Mouse (Mus musculus) midbrain, embryonic 11.5 days (tissue): ENCODE data around the gene Tet2. TPM values are rescaled to one million over a fixed set of nuclear protein-coding genes. Genes with fewer than 3 reads are reported as not detected.

Experiments used
- ATAC-seq: fragments of 200-750 bp; cut with Nextera tagmentation; 2 replicates; pipeline ENCODE4 v1.8.0; 2017; ENCODE audit warnings: moderate TSS enrichment, moderate library complexity; ENCODE audit not compliant: low FRiP score
- DNase-seq: peaks from one replicate; pipeline ENCODE4 v3.0.0; 2015; ENCODE audit warnings: low spot score; ENCODE audit errors: missing footprints
- H3K27ac ChIP-seq: fragments of 300-500 bp; sonication (generic); 2 replicates; pipeline ENCODE4 v1.5.1; 2014; ENCODE audit warnings: low read depth, low read length
- H3K27me3 ChIP-seq: fragments of 300-500 bp; sonication (generic); 2 replicates; pipeline ENCODE4 v1.6.1; 2014; ENCODE audit warnings: mild to moderate bottlenecking, low read length, moderate library complexity, mixed read lengths; ENCODE audit not compliant: control insufficient read depth, insufficient read depth
- H3K36me3 ChIP-seq: fragments of 300-500 bp; sonication (generic); 2 replicates; pipeline ENCODE4 v1.6.1; 2014; ENCODE audit warnings: mild to moderate bottlenecking, low read length, moderate library complexity, mixed read lengths; ENCODE audit not compliant: control insufficient read depth, insufficient read depth
- H3K4me1 ChIP-seq: fragments of 300-500 bp; sonication (generic); 2 replicates; pipeline ENCODE4 v1.6.1; 2014; ENCODE audit warnings: low read length; ENCODE audit not compliant: control insufficient read depth, insufficient read depth
- H3K4me2 ChIP-seq: fragments of 300-500 bp; sonication (generic); 2 replicates; pipeline ENCODE4 v1.6.1; 2014; ENCODE audit warnings: mild to moderate bottlenecking, moderate library complexity
- H3K4me3 ChIP-seq: fragments of 300-500 bp; sonication (generic); 2 replicates; pipeline ENCODE4 v1.5.1; 2014; ENCODE audit warnings: low read depth, low read length
- H3K9ac ChIP-seq: fragments of 300-500 bp; sonication (generic); 2 replicates; pipeline ENCODE4 v1.6.1; 2014; ENCODE audit warnings: low read length
- H3K9me3 ChIP-seq: fragments of 300-500 bp; sonication (generic); 2 replicates; pipeline ENCODE4 v1.6.1; 2016; ENCODE audit warnings: low read length; ENCODE audit not compliant: control insufficient read depth
- WGBS: fragments of 180-500 bp; shearing (Covaris S2); extraction: QIAGEN DNeasy Blood & Tissue Kit; methylation state at CpG from one replicate; pipeline ENCODE4 v1.1.7; 2014; 5-methylcytosine and 5-hydroxymethylcytosine counted together
- polyA plus RNA-seq: library from polyadenylated mRNA; unstranded; fragments of >200 nt; fragmentation: Nextera tagmentation; extraction: Ambion mirVana; gene quantifications from 2 replicates; pipeline ENCODE4 v1.2.1, GENCODE M21; 2014

The Tet2 gene
- polyA plus RNA-seq, 1 experiment from 2014 or later, result 15.0 TPM

GRCm38 (mm10) chr3:133496953-133497352, 48.0 kb downstream of the Tet2 start:
- no peak overlapping the region for H3K9ac ChIP-seq
- DNase-seq, result no peak
- no peaks in the 10 kb centered on the region for H3K9me3 ChIP-seq
- H3K4me2 ChIP-seq, result no peak overlapping the region
- no peak overlapping the region for H3K27ac ChIP-seq
- no peaks in the 10 kb centered on the region for H3K36me3 ChIP-seq
- H3K27me3 ChIP-seq, result no peaks in the 10 kb centered on the region
- no peaks in the 10 kb centered on the region for H3K4me1 ChIP-seq
- ATAC-seq, result peak; percentile 46; the same call in 1 of the 2 replicates
- WGBS, result 88% methylated on average over 7 of the region's 7 CpGs
- H3K4me3 ChIP-seq, result no peak overlapping the region

- no peak overlapping the region for H3K4me2 ChIP-seq
- H3K9me3 ChIP-seq, result no peaks in the 10 kb centered on the region
- no peak overlapping the region for H3K9ac ChIP-seq
- 85% methylated on average over 2 of the region's 2 CpGs for WGBS
- peak; percentile 59 for DNase-seq
- H3K36me3 ChIP-seq, result peaks cover 7% of the 10 kb centered on the region; the same call in 1 of the 2 replicates
- ATAC-seq, result no peak
- H3K4me3 ChIP-seq, result no peak overlapping the region
- no peak overlapping the region for H3K27ac ChIP-seq
- no peaks in the 10 kb centered on the region for H3K4me1 ChIP-seq
- no peaks in the 10 kb centered on the region for H3K27me3 ChIP-seq
Observed at GRCm38 (mm10) chr3:133491370-133491769, 53.6 kb downstream of the Tet2 start.

GRCm38 (mm10) chr3:133488022-133488725, 56.8 kb downstream of the Tet2 start:
- H3K36me3 ChIP-seq, result peaks cover 17% of the 10 kb centered on the region
- WGBS, result 92% methylated on average over 13 of the region's 13 CpGs

GRCm38 (mm10) chr3:133482887-133483286, 62.1 kb downstream of the Tet2 start:
- Histone ChIP-seq H3K27me3 (no peaks in the 10 kb centered on the region), H3K9ac (no peak overlapping the region), H3K4me3 (no peak overlapping the region), H3K27ac (no peak overlapping the region), H3K4me1 (no peaks in the 10 kb centered on the region), H3K4me2 (no peak overlapping the region), H3K9me3 (no peaks in the 10 kb centered on the region), H3K36me3 (peaks cover 17% of the 10 kb centered on the region)
- 92% methylated on average over 1 of the region's 1 CpGs for WGBS
- DNase-seq (no peak), ATAC-seq (no peak)

More at GRCm38 (mm10) chr3:133488022-133488725, 56.8 kb downstream of the Tet2 start:
- Histone ChIP-seq H3K27me3 (no peaks in the 10 kb centered on the region), H3K27ac (no peak overlapping the region), H3K4me1 (no peaks in the 10 kb centered on the region), H3K4me2 (no peak overlapping the region), H3K4me3 (no peak overlapping the region), H3K9me3 (no peaks in the 10 kb centered on the region), H3K9ac (no peak overlapping the region)
- DNase-seq (peak; percentile 68), ATAC-seq (no peak)

- Histone ChIP-seq H3K9me3 (no peaks in the 10 kb centered on the region), H3K36me3 (no peaks in the 10 kb centered on the region; the same call in 1 of the 2 replicates), H3K4me1 (no peaks in the 10 kb centered on the region), H3K27ac (no peak overlapping the region), H3K27me3 (no peaks in the 10 kb centered on the region), H3K9ac (no peak overlapping the region), H3K4me3 (no peak overlapping the region), H3K4me2 (no peak overlapping the region)
- no peak for DNase-seq
- ATAC-seq, result no peak
- WGBS, result 95% methylated on average over 3 of the region's 3 CpGs
Observed at GRCm38 (mm10) chr3:133478987-133479386, 66.0 kb downstream of the Tet2 start.

- no peak overlapping the region for H3K4me2 ChIP-seq
- no peaks in the 10 kb centered on the region for H3K4me1 ChIP-seq
- H3K4me3 ChIP-seq, result no peak overlapping the region
- H3K9me3 ChIP-seq, result no peaks in the 10 kb centered on the region
- no peak overlapping the region for H3K9ac ChIP-seq
- peaks cover 19% of the 10 kb centered on the region for H3K36me3 ChIP-seq
- ATAC-seq, result no peak
- WGBS, result 79% methylated on average over 1 of the region's 1 CpGs
- no peak for DNase-seq
- no peaks in the 10 kb centered on the region for H3K27me3 ChIP-seq
- H3K27ac ChIP-seq, result no peak overlapping the region
Observed at GRCm38 (mm10) chr3:133473781-133474180, 71.2 kb downstream of the Tet2 start.

GRCm38 (mm10) chr3:133471101-133471500, 73.8 kb downstream of the Tet2 start:
- Histone ChIP-seq H3K4me1 (no peaks in the 10 kb centered on the region), H3K27me3 (no peaks in the 10 kb centered on the region), H3K27ac (no peak overlapping the region), H3K4me3 (no peak overlapping the region), H3K36me3 (peaks cover 31% of the 10 kb centered on the region), H3K4me2 (no peak overlapping the region), H3K9ac (no peak overlapping the region), H3K9me3 (no peaks in the 10 kb centered on the region)
- DNase-seq (no peak), ATAC-seq (no peak)
- WGBS, result 94% methylated on average over 4 of the region's 4 CpGs

- H3K27ac ChIP-seq, result no peak overlapping the region
- DNase-seq (no peak), ATAC-seq (no peak)
- H3K4me1 ChIP-seq, result no peaks in the 10 kb centered on the region
- no peak overlapping the region for H3K4me2 ChIP-seq
- H3K9ac ChIP-seq, result no peak overlapping the region
- no peak overlapping the region for H3K4me3 ChIP-seq
- peaks cover 31% of the 10 kb centered on the region for H3K36me3 ChIP-seq
- H3K9me3 ChIP-seq, result no peaks in the 10 kb centered on the region
- 95% methylated on average over 7 of the region's 7 CpGs for WGBS
- H3K27me3 ChIP-seq, result no peaks in the 10 kb centered on the region
Observed at GRCm38 (mm10) chr3:133468883-133469282, 76.1 kb downstream of the Tet2 start.

- Histone ChIP-seq H3K9me3 (no peaks in the 10 kb centered on the region), H3K9ac (no peak overlapping the region), H3K27ac (no peak overlapping the region), H3K27me3 (no peaks in the 10 kb centered on the region), H3K4me1 (no peaks in the 10 kb centered on the region), H3K4me3 (no peak overlapping the region), H3K36me3 (peaks cover 10% of the 10 kb centered on the region; the same call in 1 of the 2 replicates), H3K4me2 (no peak overlapping the region)
- 95% methylated on average over 3 of the region's 3 CpGs for WGBS
- ATAC-seq (no peak), DNase-seq (no peak)
Observed at GRCm38 (mm10) chr3:133463233-133463632, 81.7 kb downstream of the Tet2 start.
